Mouse (Mus musculus): ENCODE results near the gene Fhad1.

The Fhad1 gene

DNA sequence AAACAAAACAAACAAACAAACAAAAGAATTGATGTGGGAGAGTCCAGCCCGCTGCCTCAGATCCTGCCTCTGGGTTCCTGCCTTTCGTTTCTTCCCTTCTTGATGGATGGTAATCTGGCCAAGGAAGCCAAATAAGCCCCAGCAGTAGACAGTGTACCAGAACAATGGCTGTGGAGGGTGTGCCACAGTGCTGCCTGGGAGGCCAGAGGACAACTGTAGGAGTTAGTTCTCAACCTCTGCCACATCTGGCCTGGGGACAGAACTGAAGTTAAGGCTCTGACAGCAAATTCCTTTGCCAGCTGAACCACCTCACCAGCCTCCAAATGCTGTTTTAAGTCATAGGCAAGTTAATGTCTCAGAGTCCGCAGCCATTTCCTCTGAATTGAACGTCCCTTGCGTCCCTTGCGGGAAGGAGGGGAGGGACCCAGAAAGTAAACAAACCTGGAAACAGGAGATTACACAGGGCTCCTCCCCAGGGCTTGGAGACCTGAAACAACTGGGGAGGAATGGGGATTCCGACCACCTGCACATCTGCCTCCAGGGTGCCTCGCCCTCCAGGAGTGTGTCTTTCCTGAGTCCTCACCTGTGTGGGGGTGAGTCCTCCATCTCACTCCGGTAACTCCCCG is 133.5 kb downstream of the Fhad1 start:
- DNase-seq: no peak

DNA sequence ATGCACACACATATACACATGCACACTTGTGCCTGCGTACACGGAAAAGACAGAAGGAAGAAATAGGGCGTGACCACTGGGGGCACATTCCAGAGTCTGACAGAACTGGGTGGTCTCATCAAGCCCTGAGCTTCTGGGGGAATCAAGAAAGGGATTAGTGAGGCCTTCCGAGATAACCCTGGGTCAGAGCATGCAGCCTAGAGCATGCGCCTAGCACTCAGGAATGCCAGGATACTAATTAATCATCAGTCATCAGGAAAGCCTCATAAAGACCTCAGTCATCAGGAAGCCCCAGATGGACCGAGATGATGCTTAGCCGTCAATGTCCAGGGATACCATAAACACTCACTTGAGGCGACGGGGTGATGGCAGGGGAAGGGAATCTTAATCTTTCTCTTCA is 135.0 kb downstream of the Fhad1 start:
- no peak for DNase-seq

DNA sequence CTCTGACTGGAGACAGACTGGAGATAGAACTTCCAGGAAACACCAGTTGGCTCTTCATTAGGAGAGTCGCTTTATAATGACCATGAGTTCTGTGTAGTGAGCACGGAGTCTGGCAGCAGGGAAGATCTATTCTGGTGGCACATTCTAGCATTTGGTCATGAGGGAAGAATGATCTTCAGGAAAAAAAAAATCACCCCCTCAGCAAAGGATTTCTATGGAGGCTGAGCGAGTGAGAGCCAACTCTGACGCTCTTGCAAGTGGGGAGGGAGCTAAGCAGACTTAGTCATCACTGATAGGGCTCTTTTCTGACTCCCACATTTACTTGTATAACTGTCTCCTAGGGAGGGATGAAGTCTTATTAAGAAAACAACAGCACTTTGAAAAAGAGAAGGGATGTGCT is 135.8 kb downstream of the Fhad1 start:
- no peak for DNase-seq

DNA sequence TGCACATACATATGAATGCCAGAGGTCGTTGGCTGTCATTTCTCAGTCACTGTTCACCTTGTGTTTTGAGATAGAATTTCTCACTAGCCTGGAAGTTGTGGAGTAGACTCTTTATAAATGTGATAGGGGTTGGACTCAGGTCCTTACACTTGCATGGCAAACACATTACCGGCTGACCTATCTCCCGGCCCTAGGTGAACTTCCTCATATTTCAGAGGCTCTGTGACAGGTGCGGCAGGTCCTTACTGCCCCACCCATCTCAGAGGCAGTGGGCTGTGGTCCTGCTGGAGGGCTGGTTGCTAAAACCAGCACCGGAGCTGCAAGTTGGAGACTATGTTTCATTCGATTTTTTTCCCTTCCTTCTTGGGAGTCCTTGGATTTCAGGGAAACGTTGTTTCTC is 136.3 kb downstream of the Fhad1 start:
- no peak for DNase-seq

DNA sequence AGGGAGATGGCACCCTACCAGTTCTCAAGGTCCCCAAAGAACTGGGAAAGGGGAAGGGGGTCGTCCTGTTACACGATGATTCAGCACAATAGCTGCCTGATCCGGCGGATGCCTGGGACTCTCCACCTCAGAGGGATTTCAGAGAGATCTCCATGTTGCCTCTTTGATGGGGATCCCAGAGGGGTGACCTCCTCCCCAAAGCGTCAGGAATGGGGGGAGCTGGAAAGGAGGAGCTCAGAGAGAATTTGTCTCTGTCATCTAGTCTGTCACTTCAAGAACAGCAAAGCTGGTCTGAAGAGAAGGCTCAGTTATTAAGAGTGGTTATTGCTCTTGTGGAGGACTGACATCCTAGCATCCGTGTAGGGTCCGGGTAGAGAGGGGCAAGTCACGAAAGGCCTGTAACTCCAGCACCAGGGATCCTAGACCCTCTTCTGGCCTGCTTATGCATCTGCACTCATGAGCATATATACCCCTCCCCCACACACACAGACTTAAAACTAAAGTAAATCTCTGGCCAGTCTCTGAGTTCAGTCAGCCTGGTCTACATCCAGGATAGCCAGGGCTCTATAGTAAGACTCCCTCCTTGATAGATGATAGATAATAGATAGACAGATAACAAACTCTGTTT is 139.3 kb downstream of the Fhad1 start:
- DNase-seq: peak; percentile 47

DNA sequence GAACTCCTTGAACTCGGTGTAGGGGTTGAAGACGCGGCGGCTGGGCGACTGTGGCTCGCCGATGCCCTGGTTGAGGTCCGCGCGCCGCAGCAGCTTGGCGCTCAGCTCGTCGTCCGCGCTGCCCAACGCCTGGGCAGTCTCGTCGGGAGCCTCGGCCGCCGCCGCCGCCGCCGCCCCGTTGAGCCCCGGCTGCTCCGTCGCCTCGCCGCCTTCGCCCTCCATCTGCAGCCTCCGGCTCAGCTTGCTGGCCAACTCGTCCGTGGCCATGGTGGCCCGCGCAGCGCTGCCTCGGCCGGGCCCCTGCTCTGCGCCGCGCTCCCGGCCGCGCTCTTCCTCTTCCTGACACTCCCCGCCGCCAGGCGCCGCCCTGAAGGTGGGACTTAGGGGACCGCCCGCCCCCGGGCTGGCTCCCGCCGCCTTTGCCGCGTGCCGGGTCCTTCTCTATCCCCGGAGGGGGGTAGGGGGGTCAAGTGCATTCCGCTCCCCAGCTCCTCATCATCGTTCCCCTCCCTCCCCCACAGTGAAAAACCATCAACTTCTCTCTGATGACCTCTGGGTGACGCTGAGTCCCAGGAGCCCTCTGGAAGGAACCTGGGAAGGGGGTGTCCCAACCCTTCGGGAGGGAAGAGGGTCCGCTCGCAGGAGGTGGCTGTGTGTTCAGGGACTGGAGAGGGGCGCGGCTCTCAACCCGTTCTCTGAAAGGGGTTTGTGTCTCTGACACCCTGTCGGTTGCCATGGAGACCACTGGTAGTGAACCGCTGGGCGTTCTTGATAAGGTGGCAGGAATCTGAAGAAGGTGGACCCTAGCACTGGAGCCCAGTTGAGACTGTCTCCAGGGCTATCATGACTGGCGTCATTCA is 140.1 kb downstream of the Fhad1 start, which contains the start of gene Efhd2:
Gene Efhd2 (minus strand): TSS at position 320 of the 860 bp plus-strand sequence.
- peak; percentile 92 for DNase-seq

DNA sequence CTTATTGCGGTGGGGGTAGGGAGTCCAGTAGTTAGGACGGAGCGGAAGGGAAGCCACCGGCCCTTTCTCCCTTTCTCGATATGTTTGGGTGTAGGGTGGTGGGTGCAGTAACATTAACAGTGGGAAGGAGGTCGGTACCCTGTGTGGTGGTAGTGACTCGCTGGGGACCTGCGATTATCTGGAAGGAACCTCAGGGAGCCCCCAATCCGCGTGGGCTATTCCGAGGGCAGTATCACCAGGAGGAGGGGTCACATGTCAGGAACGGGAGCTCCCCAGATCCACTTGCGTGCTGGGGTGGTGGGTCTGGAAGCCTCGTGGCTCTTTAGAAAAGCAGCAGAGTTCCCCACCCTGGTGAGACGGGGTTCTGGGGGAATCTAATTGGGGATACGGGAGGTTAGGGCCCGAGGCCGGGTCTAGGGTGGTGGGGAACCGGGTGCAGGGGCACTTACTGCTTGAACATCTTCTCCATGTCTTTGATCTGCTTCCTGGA is 140.7 kb downstream of the Fhad1 start:
- peak; percentile 26 for DNase-seq

DNA sequence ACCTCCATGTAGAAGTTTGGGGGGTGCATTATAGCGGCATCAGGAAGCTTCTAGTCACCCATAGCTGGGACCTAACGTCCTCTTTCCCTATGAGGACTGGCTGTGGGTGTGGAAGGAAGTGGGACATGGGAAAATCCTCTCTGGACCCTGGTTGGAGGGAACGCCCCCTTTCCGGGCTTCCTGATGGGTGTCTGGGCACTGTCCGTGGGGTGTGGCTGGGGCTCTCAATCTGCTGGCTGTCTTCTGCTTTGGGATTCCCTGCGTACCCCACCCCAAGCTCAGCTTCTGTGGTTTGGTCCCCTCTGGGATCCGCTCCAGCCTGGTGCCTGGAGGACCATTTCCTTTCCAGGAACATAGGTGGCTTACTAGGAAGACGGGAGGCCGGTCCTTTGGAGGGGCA is 141.9 kb downstream of the Fhad1 start:
- DNase-seq: no peak

DNA sequence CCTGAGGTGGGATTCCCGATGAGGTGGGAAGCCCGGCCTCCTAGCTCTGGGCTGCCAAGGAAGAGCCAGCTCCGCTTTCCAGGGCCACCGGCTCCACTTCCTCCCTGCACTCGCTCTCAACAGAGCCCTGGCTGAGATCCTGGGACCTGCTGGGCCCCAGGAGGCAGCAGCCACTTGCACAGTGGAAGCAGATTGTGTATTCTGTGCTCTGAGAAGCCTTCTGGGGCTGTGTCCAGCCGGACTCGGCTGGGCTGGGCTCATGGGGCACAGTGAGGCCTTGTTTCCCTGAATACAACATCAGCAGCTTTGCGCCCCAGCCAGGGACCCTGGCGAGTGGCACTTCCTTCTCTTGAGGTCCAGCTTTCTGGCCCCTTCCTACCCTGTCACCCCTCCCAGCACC is 143.0 kb downstream of the Fhad1 start:
- DNase-seq: no peak

DNA sequence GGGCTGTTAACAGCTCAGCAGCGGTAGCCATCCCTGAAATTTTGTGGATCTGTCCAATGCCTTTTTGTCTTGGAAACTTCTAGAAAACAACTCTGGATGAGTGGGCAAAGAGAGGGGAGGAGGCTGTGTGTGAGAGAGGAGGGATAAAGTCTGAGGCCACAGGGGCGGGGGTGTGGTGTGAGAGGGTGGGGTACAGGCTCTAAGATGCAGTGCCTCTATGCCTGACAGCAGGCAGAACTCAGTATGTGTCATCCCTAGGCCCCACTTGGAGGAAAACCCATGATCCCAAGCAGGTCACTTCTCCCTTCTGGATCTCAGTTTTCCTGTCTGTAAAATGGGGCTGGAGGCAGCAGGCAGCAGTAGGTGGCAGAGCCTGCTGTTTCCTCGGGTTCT is 143.6 kb downstream of the Fhad1 start:
- DNase-seq: no peak

DNA sequence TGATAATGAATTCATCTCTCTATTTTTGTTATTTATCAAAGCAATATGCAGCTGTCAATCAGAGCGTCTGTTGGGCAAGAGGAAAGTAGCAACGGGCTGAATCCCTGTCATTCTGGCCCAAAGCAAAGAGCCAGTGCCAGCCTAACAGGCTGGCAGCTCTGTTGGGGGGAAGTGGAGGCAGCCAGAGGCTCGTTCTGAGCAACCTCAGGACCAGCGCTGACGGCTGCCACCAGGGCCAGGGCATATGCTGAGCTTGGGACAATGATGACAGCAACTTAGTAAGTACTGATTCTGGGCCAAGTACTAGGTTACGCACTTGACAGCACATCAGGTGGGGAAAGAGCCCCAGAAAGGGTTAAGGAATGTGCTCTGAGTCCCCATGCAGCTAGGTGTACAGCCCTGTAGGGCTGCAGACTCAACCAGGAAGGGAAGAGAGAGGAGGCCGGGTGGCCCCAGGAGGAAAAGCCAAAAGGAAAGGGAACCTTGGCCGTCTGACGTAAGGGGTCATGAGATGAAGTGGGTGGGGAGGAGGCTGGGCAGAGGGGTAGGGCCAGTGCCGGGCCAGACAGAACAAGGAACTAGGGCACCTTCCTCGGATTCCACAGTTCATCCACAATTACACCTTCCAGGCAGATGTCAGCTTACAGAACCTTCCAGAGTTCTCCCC is 144.1 kb downstream of the Fhad1 start:
- DNase-seq: no peak

DNA sequence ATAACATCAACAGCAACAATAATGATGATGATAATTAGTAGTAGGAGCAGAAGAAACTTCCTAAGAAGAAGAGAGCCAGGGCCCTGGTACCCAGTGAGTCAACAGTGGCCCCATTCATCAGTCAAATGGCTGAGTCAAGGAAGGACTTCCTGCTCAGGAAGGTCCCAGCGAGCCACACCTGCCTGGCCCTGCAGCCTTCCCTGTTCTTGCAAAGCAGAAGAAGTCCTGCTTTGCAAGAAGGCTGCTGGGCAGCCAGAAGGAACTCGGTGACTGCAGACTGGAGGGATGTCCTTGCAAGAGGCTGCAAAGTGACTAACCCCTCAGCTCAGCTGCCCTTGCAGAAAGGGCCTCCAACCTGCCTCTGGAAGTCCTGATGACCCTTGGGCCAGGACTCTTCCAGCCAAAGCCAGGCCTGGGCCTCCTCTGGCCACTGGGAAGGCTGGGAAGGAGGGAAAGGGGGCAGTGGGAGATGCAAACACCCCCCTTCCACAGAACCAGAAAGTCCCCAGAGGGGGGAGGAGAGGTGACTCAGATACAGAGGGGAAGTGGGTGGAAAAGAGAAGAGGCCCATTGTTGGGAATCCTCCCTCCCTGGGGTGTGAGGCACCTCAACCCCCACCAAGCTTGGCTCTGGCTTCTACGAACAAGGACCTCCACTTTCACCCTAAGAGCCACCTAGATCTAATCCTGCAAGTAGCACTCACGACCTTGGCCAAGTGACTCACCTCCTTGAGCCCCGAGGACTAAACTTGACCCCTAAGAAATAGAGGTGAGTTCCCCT is 145.3 kb downstream of the Fhad1 start:
- no peak for DNase-seq

DNA sequence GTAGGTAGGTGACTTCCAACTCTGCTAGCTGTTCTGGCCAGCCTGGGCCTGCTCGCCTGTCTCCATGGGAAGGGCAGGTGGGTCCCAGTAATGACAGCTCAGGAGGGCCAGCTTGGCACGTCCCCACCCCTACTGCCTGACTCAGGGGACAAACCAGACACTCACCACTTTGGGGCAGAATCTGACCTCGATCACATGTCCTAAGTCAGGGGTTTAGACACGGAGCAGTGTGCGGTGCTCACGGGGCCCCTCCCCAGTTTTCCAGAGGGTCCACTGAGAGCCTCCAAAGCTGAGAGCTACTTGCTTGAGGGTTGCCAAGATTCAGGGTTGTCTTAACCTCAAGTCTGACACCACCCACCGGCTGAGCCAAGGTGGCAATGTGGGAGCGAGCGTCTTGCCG is 146.8 kb downstream of the Fhad1 start:
- no peak for DNase-seq

DNA sequence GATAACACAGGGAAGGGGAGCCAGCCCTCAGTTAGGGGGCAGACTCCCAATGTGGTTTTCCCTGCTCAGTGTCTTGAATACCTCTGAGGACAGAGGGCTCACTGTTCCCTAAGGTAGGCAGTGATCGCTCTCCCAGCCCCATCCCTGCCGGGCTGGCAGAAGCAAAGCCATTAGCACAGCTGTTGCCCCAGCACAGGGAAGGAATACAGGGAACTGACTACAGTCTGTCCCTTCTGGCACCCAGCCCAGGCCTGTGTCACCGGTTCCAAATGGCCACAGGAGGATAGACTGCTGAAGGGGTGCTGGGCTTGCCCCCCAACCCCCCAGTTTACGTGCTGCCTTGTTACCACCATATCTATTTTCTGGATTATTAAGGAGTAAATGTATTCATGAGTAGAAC is 147.4 kb downstream of the Fhad1 start:
- no peak for DNase-seq

DNA sequence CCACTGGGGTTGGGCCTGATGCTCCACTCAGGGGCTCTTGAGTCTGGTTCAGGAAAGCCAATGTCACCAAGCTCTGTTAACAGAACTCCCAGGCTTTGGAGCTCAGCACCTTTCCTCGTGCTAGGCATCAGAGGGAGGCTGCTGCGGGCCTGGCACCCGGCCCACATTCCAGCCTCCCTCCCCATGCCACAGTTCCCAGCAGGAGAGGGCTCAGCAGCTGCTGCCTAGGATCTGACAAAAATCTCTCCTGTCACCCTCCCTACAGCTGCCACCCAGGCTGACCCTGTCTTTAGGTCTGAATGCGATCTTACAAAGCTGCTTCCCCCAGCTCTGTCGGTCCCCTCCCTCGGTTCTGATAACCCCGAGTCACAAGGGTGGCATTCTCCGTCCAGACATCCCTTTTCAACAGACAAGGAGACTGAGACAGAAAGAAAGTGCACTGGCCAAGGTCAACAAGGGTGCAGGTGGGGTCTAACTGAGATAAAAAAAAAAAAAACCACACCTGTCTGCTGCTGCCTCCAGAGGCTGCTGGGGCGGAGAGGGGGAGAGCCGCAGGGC is 147.9 kb downstream of the Fhad1 start:
- DNase-seq: no peak

DNA sequence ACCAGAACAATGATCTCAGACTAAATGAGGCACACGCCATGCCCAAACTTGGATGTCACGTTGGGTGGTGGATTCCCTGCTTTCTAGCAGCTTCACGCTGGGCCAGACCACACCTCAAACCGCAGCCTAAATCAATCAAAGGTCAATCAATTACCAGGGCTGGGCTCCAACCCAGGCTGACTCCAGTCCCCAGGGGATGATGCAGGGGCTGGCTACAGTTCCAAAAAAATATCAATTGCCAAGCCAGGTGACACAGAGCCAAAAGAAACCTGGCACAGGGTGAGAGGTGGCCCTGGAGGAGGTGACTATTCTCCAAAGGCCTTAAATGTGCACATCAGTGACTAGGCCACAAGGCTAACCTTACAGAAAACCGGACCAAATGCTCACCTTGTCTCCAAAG is 149.3 kb downstream of the Fhad1 start:
- DNase-seq: no peak

DNA sequence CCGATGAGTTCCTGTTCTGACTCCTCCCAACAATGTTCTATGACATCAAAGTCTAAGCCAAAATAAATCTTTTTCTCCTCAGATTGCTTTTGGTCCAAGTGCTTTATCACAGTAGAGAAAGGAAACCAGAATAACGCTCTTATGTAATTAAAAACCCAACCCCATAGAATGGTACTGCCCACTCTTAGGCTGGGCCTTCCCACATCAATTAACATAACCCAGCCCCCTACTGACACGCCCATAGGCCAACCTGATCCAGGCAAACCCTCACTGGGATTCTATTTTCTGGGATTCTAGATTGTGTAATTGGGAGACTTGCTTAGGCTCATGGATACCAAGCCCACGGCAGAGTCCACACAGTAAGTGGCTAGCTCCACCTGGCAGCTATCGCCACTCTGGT is 149.9 kb downstream of the Fhad1 start:
- DNase-seq: no peak

DNA sequence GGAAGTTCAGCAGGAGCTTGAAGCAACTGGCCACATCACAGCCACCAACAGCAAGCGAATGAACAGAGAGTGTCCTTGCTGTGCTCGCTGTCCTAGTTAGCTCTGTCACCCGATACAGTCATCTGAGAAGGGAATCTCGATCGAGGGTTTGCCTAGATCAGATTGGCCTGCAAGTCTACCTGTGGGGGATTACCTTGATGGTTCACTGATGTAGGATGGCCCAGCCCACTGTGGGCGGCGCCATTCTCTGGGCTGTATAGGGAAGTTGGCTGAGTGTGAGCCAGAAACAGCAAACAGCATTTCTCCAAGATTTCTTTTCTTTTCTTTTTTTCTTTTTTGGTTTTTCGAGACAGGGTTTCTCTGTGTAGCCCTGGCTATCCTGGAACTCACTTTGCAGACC is 150.4 kb downstream of the Fhad1 start:
- DNase-seq: no peak

DNA sequence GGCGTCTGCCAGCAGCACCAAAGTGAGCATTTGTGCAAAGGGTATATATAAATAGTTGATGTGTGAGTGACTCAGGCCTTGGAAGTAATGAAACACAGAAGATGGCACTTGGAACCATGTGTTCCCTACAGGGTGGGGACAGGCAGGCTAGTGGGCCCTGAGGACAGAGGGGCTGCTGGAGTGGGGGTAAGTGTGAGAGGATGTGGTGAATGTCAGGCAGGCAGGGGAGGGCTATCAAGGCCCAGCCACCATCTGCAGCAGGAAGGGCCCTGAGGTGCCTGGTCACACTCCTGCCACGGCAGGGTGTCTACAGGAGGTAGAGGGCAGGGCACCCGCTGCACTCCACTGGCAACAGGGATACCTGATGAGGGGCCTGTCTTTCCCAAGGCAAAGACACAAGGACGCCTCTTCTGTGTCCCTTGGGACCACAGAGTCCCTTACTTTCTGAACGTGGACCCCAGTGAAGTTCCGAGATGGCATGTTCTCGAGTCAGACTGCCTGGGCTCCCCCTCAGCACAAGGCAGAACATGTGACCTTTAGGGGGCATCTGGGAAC is 151.1 kb downstream of the Fhad1 start:
- no peak for DNase-seq

DNA sequence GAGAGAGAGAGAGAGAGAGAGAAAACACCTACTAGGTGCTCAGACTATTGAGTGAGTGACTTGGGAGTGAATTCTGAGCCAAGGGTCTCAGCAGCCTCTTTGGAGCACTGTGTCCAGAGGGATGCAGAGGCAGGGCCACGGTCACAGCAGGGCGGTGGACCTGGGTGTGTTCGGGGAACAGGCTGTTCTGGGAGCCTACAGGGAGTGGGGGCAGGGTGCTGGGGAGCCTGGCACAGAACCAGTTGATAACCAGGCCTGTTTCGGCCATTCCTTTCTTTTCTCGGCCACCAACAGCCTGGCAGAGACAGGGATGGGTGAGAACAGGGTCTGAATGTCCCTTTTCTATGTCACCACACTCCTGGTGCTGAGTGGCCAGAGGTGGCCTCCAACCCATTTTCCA is 152.0 kb downstream of the Fhad1 start:
- no peak for DNase-seq

DNA sequence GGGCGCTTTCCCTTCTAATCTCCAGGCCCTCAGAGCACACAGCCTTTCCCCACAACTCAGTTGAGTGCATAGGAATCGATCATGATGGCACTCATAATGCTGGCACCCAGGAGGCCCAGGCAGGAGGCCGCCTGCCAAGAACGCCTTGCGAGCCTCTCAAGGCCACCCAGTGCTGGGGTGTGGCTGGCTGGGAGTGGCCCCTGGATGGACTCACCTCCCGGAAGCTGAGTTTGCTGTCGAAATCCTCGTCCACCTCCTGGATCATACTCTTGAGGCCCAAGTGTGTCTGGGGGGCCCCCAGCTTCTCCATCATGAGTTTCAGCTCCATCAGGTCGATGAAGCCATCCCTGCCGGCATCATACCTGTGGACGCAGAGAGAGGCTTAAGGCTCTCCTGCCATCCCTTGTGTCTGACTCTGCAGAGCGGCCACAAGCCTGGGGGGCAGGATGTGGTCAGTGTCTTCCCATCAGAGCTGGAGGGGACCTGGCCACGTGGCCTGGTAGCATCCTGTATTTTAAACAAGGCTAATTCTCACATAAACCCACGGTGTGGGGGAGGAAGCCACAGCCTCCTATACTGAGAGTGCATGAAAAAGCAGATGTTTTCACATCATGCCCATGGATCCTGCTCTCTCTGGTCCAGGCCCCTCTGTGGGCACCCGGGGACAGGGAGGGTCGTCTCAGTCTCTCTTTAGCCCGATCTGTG is 153.1 kb downstream of the Fhad1 start:
- DNase-seq: no peak

Data from embryo, embryonic 11 days (tissue).